Mouse (Mus musculus) natural killer cell, adult 2 months (primary cell): ENCODE measurements around the gene Aurka.

Source experiments
- DNase-seq, 2 experiments: peaks; one replicate each; pipeline ENCODE4 v3.0.0; 2022; ENCODE audit warnings: low spot score in 2 of 2

The Aurka gene

DNA sequence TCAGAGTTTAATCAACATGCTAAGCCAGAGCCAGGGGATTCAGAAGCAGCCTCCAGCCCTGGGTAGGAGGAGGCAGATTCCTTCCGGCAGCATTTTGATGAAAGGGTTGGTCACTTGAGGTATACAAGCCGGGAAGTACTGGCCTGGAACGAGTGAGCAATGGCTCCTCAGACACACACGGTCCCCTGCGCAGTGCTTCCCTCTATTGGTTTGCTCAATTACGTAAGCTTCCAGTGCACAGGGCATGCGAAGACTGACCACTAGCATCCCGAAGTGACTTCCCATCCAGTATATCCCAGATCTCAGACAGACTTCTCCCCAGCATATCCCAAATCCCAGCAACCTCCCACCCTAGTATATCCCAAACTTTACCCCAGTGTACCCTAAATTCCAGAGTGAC lies 42.1 kb downstream of the Aurka start:
- DNase-seq: no peak

DNA sequence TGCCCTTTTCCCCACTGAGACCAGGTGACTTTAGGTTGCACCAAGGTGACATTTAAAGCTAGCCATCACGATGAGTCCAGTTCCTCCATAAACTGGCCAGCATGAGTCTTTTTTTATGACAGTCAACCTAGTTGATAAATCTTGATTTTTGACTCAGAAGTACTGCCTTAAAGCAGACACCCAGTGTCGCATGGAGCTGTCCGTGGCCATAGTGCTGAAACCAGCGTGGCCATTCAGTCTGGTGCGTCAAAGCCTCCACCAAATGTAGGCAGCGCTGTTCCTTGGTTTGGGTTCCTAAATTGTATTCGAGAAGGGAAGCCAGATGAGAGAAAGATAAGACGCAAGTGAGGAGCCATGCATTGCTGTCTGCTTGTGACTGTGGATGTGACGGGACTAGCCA lies 49.5 kb downstream of the Aurka start:
- no peak for DNase-seq

DNA sequence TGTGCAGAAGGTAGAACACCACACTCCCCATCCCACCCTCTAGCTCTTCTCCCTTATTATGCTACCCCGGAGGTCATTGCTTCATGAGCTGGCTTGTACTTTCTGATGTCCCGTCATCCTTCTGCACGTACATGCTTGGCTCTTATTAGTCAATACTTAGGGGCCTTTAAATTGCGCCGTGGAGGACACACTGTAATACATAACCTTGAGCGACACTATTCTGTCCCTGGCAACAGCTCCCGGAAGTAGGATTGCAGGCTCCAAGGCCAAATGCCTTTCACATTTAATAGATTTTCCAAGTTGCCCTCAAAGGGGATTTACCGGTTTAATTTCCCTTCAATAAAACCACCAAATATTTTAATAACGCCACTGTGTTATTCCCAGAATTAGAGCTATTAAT lies 58.6 kb downstream of the Aurka start:
- no peak for DNase-seq

DNA sequence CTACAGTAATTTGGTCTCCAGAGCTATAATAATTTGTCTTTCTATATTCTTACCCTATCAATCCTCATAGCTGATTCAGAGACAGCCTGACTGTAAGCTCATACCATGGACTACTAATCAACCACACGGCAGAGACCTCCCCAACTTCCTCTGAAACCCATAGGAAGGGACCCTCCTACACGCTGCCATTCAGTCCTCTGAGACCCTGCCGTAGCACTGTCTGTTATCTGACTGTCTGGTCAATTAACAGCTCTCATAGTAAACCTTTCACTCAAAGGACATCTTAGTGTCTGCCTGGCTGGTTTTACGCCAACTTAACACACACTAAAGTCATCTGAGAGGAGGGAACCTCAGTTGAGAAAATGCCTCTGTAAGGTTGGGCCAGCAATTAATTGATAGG lies 63.8 kb downstream of the Aurka start:
- no peak for DNase-seq
